Mouse (Mus musculus): ENCODE results near the gene Otud1.

The Otud1 gene

DNA sequence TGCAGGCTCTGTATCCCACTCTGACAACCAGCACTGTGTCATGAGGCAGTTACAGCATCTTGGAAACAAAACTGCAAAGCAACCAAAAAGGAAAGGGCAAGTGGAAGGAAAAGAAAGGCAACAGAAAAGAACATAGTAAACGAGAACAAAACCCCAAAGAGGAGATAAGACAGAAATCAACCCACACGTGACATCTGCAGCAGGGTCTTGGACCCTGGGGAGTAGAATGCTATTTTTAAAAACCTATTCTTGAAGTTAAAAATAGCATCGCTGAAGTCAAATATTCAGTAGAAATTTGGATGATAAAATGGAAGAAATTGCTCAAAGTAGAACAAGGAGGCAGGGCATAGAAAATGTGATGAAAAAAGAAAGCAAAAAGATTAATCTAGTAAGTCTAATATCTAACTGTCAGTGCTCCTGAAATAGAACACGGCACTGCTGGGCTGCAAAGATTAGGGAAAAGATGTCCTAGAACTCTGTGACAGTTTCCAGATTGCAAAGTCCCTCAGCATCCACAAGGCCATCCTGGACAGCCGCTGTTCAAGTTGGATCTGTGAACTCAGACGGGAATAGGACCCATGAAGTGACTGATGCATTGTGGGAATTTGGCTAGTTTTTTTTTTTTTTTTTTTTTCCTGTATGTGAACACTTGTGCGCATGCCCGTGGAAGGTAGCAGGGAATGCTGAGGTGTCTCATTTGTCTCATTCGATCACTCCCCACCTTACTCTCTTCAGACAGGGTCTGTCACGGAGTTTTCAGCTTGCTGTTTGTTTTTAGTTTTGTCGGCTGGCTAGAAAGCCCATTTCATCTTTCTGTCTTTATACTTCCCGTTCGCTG is 13.5 kb downstream of the Otud1 start:
- no peak for DNase-seq (ENCODE audit: low read depth, low spot score)

DNA sequence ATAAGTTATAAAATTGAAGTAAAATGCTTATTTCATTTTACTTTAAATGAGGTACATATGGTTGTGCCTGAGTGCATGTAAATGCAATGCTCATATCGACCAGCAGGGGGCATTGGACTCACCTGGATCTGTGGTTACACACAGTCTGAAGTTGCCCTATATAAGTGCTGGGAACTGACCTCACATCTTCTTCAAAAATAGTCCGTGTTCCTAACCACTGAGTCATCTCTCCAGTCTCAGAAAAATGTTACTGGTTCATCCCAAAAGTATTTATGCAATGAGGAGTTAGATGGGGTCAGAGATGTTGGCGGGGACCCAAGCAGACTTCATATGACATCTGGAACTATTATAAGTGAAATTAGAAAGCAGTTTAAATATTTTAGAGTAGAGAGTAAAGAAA is 25.4 kb downstream of the Otud1 start:
- DNase-seq (ENCODE audit: low read depth, low spot score): no peak

- DNase-seq (ENCODE audit: low read depth, low spot score): no peak
Observed at GRCm38 (mm10) chr2:19685489-19686147, 28.1 kb downstream of the Otud1 start.

DNA sequence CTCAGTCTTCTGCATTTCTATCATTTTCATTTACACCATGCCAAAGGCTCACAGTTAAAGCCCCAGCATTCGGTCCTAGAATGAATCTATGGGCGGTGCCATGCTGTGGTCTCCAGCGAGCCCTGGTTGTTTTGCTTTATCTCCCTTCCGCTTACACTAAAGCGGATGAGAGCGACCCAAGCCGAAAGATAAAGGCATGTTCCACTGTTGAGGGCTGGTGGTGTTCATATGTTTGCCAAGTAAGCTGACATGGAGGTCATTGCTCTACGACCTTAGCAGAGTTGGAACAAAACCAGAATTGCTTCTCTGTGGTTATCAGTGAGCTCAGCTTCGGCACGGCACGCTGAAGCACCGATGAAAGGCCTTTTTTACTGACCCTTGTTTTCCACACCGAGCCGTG is 32.5 kb downstream of the Otud1 start:
- no peak for DNase-seq (ENCODE audit: low read depth, low spot score)

DNA sequence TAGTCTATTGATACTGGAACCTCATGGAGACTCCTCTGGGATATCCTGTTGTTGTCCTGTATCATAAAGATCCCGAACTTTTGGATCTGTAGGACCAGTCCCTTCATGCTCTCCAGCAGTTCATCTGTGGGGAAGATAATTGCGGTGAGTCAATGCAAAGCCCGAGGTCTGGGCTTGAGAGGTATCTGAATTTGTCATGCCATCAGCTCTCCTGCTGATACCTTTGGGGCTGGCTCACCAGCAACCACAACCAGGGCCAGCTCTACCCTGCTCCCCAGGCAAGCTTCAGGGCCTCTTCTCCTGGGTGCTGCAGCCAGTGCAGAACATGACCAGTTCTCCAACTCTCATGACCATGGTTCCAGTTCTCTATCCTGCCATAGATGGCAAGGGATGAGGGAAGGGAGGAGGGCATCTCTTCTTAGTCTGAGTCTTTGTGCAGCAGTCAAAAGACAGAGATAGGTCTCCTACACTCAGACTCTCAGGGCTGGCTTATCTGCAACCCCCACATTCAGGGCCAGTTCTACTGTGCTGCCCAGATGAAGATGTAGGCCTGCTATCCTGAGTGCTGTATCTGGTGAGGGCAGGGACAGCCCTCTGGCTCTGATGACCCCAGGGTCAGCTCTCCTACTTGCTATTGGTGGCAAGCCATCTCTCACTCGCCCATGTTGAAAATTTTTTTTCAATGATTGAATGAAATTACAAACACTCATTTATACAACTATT is 42.2 kb downstream of the Otud1 start:
- DNase-seq (ENCODE audit: low read depth, low spot score): no peak

DNA sequence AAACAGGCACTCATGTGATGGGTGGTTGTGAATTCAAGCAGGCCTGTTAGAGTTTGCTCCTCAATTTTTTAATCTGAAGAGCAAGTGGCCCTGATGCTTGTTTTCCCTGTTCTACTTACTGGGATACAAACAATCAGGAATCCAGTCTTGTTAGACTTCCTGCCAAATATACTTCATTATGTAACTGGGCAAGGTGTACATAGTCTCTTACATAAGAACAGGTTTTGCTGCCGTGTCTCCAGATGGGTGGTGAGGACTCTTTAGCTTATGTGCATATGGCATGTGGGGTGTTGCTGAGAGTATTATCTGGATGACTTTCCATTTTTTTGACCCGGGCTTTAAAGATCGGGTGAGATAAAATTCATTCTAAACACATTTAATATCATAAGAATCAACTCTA is 43.8 kb downstream of the Otud1 start:
- no peak for DNase-seq (ENCODE audit: low read depth, low spot score)

- DNase-seq (ENCODE audit: low read depth, low spot score): no peak
Observed at GRCm38 (mm10) chr2:19703020-19703613, 45.6 kb downstream of the Otud1 start.

DNA sequence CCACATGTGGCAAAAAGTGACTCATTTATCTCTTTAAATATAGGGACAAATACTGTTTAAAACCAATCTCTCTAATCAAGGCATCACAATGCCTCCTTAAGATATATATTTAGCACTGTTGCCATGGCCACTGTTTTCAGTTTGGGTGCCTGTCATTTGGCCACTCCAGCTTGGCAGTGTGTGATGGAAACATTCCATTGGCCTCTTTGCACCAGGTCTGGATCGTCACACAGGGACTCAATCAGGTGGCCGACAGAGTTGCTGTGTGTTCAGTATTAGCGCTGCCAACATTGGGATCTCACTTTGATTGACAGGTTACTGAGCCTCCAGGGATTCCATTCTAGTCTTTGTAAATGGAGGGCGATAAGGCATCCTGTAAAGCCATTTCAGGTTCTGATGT is 46.1 kb downstream of the Otud1 start:
- no peak for DNase-seq (ENCODE audit: low read depth, low spot score)

DNA sequence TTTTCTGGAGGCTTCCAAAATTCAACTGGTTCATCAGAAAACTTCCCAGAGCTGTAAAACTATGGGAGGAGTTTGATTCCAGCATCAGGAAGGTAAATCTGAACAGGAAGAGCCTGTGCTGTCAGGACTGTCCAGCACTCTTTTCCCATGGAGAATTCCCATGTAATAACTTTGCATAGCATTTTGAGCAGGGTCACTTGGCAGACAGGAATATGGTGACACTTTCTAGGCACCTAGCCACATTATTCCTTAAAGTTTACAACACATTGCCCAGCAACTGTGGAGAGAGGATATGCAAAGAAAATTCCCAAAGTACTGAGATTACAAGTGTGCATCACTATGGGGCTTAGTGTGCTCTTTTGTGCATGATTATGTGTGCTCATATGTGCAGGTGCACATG is 46.7 kb downstream of the Otud1 start:
- DNase-seq (ENCODE audit: low read depth, low spot score): no peak

DNA sequence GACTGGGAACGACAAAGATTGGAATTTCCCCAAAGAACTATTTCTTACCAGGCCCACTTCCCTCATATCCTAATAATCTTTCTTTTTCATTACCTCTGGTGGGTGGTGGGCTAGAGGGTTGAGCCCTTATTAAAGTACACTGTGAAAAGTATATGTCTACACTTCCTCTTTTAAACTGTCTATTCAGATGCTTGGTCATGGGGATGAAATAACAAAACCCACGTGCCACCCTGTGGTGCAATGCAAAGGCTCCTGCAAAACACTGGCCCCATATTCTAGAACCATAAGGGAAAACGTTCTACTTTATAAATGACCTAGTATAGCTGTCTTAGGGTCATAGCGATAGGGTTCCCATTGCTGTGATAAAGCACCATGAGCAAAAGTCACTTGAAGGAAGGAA is 49.3 kb downstream of the Otud1 start:
- no peak for DNase-seq (ENCODE audit: low read depth, low spot score)
